Mouse (Mus musculus): Measurements from ENCODE around the gene H1f0. TPM values are rescaled to one million over a fixed set of nuclear protein-coding genes. Genes with fewer than 3 reads are reported as not detected.

H1f0 gene
- polyA plus RNA-seq, 1 experiment: 123 TPM

- H3K36me3 ChIP-seq (ENCODE audit: control insufficient read depth, insufficient read depth, low read length): peaks cover 7% of the 10 kb centered on the region
- H3K4me1 ChIP-seq (ENCODE audit: control insufficient read depth, insufficient read depth, low read length): 0 out of 2 replicates have a peak, but pooled peaks cover 4% of the 10 kb centered on the region
- 70% methylated on average over 7 of the region's 7 CpGs for WGBS
- H3K27ac ChIP-seq (ENCODE audit: insufficient read depth, low read depth, low read length): peak overlapping the region; percentile 11; the same call in 1 of the 2 replicates
- TF ChIP-seq POLR2A (IDR thresholded peaks at IDR 0.05; ENCODE audit: low read depth, low read length): no peak
- no peak for TF ChIP-seq CTCF (conservative IDR thresholded peaks at IDR 0.05; ENCODE audit: insufficient read depth, insufficient read length, low read depth, low read length)
- DNase-seq: peak; percentile 20
- no peak overlapping the region for H3K4me3 ChIP-seq (ENCODE audit: insufficient read depth, low read depth, low read length)
- no peaks in the 10 kb centered on the region for H3K27me3 ChIP-seq (replicated peaks; ENCODE audit: control insufficient read depth, insufficient read depth, low read length)
Observed at GRCm38 (mm10) chr15:79079567-79079966, 51.3 kb downstream of the H1f0 start.

Other genes with a start within 250 kb of the H1f0 start
- 80.4 and 93.7 TPM in 2 replicates for gene Card10, start 225.4 kb upstream of the H1f0 start, polyA plus RNA-seq (2012; rRNA removed)
- 59.2 and 66.7 TPM in 2 replicates for gene Cdc42ep1, start 185.8 kb upstream of the H1f0 start, polyA plus RNA-seq (2012; rRNA removed)
- gene Lgals2, start 172.9 kb upstream of the H1f0 start, polyA plus RNA-seq (2012; rRNA removed): 0.24 and 0.25 TPM in 2 replicates
- 56.5 and 68.1 TPM in 2 replicates for gene Gga1, start 151.3 kb upstream of the H1f0 start, polyA plus RNA-seq (2012; rRNA removed)
- gene Gm49510, start 128.8 kb upstream of the H1f0 start, polyA plus RNA-seq (2012; rRNA removed): 0.03 TPM in 1 of 2 replicates, not detected in the other
- 26.2 and 30.0 TPM in 2 replicates for gene Sh3bp1, start 128.7 kb upstream of the H1f0 start, polyA plus RNA-seq (2012; rRNA removed)
- gene Pdxp, start 114.5 kb upstream of the H1f0 start, polyA plus RNA-seq (2012; rRNA removed): 1.7 and 1.9 TPM in 2 replicates
- 310 and 318 TPM in 2 replicates for gene Lgals1, start 101.7 kb upstream of the H1f0 start, polyA plus RNA-seq (2012; rRNA removed)
- gene Nol12, start 93.5 kb upstream of the H1f0 start, polyA plus RNA-seq (2012; rRNA removed): 19.3 and 24.1 TPM in 2 replicates
- gene Triobp, start 80.7 kb upstream of the H1f0 start, polyA plus RNA-seq (2012; rRNA removed): 41.8 and 47.6 TPM in 2 replicates
- gene Galr3, start 13.4 kb downstream of the H1f0 start, polyA plus RNA-seq (2012; rRNA removed): 0.64 and 1.2 TPM in 2 replicates
- gene Ankrd54, start 34.4 kb downstream of the H1f0 start, polyA plus RNA-seq (2012; rRNA removed): 38.9 and 52.2 TPM in 2 replicates
- gene Eif3l, start 46.7 kb downstream of the H1f0 start, polyA plus RNA-seq (2012; rRNA removed): 172 and 183 TPM in 2 replicates
- gene Micall1, start 80.4 kb downstream of the H1f0 start, polyA plus RNA-seq (2012; rRNA removed): 23.3 and 24.5 TPM in 2 replicates
- 50.3 and 74.9 TPM in 2 replicates for gene Polr2f, start 112.6 kb downstream of the H1f0 start, polyA plus RNA-seq (2012; rRNA removed)
- 18.8 and 19.6 TPM in 2 replicates for gene 1700088E04Rik, start 112.8 kb downstream of the H1f0 start, polyA plus RNA-seq (2012; rRNA removed)
- gene Sox10, start 136.8 kb downstream of the H1f0 start, polyA plus RNA-seq (2012; rRNA removed): 0.75 and 1.2 TPM in 2 replicates
- gene Pick1, start 200.7 kb downstream of the H1f0 start, polyA plus RNA-seq (2012; rRNA removed): 29.8 and 31.4 TPM in 2 replicates
- gene Gm49486, start 200.9 kb downstream of the H1f0 start, polyA plus RNA-seq (2012; rRNA removed): 0.04 and 0.11 TPM in 2 replicates
- 0.23 and 0.49 TPM in 2 replicates for gene Slc16a8, start 226.3 kb downstream of the H1f0 start, polyA plus RNA-seq (2012; rRNA removed)

Data from kidney, adult 2 months (tissue).